Mouse (Mus musculus): ENCODE measurements around the gene Sphk2. TPM values are rescaled to one million over a fixed set of nuclear protein-coding genes. Genes with fewer than 3 reads are reported as not detected.

Gene Sphk2
- polyA plus RNA-seq, 1 experiment from 2014 or later: 24.4 TPM

DNA sequence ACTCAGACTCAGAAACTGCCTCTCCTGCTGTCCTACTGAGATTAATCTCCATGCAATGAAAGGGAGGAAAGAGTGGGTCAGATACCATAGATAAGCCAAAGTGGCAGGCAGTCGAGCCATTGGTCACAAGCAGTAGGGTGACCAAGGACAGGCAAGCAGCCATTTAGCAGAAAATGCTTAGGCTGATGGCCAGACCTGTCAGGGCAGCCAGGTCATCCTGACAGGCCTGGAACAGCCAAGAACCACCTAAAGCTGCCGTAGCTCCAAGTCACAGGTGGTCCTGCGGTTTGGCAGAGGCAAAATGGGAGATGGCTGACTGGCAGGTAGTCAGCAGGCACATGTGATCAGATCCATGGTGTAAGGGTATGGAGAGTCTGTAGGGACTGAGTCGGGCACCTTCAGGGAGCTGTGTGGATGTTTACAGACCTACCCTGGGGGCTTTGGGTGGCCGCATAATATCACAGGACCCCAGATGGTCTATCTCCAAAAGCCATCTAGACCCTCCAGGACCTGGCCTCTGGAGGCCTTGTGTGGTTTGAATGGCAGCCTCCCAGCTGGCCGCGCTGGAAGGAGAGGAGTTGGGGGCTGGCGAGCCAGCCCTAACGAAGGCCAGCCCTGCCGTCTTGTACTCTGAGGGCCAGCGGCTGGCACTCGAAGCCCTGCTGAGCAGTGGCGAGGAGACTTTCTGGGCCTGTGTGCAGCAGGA lies 4.0 kb upstream of the Sphk2 start:
- WGBS: 60% methylated on average over 13 of the region's 13 CpGs
- no peak overlapping the region for H3K9ac ChIP-seq (replicated peaks; ENCODE audit: low read depth, low read length)
- peaks cover 48% of the 10 kb centered on the region for H3K36me3 ChIP-seq (ENCODE audit: control insufficient read depth, insufficient read depth, low read length)
- H3K4me2 ChIP-seq (replicated peaks; ENCODE audit: low read depth, low read length): peak overlapping the region; percentile 14; the same call in 1 of the 2 replicates
- ATAC-seq (ENCODE audit: insufficient number of reproducible peaks, insufficient read depth, low FRiP score, low read depth): no peak
- H3K9me3 ChIP-seq (ENCODE audit: control insufficient read depth, low read depth, low read length): no peaks in the 10 kb centered on the region
- peaks cover 16% of the 10 kb centered on the region for H3K4me1 ChIP-seq (ENCODE audit: control insufficient read depth, insufficient read depth, low read length)
- H3K27ac ChIP-seq (ENCODE audit: low read length): no peak overlapping the region
- no peaks in the 10 kb centered on the region for H3K27me3 ChIP-seq (ENCODE audit: control insufficient read depth, insufficient read depth, low read length)
- peak overlapping the region; percentile 8; the same call in 1 of the 2 replicates for H3K4me3 ChIP-seq (ENCODE audit: low read depth, low read length)

DNA sequence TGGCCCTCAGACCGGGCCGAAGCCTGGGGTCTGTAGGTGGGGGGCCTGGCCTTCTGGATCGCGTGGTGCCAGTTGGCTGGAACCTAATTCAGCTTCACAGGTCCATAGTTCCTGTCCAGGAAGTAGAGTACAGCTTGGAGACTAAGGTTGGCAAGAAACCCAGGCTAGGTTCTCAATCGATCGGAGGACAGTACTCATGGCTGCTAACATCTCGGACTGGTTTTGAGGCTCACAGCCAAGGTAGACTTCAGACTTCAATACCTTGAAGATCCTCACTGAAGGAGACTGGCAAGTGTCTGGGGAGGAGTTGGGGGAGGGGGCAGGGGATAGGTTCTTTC lies 3.4 kb upstream of the Sphk2 start:
- H3K36me3 ChIP-seq (ENCODE audit: control insufficient read depth, insufficient read depth, low read length): peaks cover 44% of the 10 kb centered on the region
- H3K9me3 ChIP-seq (ENCODE audit: control insufficient read depth, low read depth, low read length): no peaks in the 10 kb centered on the region
- no peak for ATAC-seq (ENCODE audit: insufficient number of reproducible peaks, insufficient read depth, low FRiP score, low read depth)
- H3K27me3 ChIP-seq (ENCODE audit: control insufficient read depth, insufficient read depth, low read length): no peaks in the 10 kb centered on the region
- H3K27ac ChIP-seq (ENCODE audit: low read length): peak overlapping the region; percentile 63; the same call in 1 of the 2 replicates
- no peak overlapping the region for H3K9ac ChIP-seq (replicated peaks; ENCODE audit: low read depth, low read length)
- H3K4me2 ChIP-seq (replicated peaks; ENCODE audit: low read depth, low read length): peak overlapping the region; percentile 18; the same call in 1 of the 2 replicates
- H3K4me1 ChIP-seq (ENCODE audit: control insufficient read depth, insufficient read depth, low read length): peaks cover 22% of the 10 kb centered on the region
- WGBS: 74% methylated on average over 7 of the region's 7 CpGs
- H3K4me3 ChIP-seq (ENCODE audit: low read depth, low read length): peak overlapping the region; percentile 8; the same call in 1 of the 2 replicates

DNA sequence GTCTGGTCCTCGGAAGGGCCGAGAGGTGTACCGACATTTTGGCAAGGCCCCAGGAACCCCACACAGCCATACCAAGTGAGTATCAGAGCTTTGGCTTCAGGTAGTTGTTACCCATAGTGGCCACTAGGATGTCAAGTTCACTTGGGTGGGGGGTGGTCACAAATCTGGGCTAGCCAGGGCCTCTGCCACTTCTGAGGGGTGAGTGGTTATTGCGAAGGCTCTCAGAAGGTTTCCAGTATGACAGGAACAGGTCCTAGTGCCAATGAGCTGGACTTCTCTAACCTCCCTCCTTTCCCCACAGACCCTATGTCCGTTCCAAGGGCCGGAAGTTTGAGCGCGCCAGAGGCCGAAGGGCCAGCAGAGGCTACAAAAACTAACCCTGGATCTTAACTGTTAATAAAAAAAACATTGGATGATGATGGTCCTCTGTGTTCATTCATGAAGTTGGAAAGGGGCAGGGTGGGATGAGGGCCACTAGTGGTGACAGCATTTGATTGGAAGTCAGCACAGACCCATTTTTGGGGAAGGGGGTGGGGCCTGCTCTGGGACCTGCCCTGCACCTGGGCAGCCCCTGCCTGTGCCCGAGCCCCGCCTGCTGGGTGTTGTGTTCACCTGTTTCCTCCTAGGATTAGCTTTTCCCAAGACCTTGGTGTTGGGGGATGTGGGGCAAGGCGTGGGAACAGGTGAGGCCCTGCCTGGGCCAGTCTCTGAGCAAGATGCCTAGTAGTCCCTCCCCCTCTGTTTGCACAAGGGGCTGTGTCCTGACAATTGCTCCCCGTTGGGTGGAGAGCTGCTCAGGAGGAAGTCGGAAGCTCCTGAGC lies 2.8 kb upstream of the Sphk2 start, which contains the start of gene Fam83e:
Gene Fam83e, plus strand, starts transcription at position 800 of the 821 bp plus-strand sequence.
- no peaks in the 10 kb centered on the region for H3K9me3 ChIP-seq (ENCODE audit: control insufficient read depth, low read depth, low read length)
- ATAC-seq (ENCODE audit: insufficient number of reproducible peaks, insufficient read depth, low FRiP score, low read depth): peak; percentile 74
- H3K27ac ChIP-seq (ENCODE audit: low read length): peak within 1 kb of the TSS; percentile 63; the same call in 1 of the 2 replicates
- peak within 1 kb of the TSS; percentile 18 for H3K4me2 ChIP-seq (replicated peaks; ENCODE audit: low read depth, low read length)
- no peak within 1 kb of the TSS for H3K9ac ChIP-seq (replicated peaks; ENCODE audit: low read depth, low read length)
- no peaks in the 10 kb centered on the region for H3K27me3 ChIP-seq (ENCODE audit: control insufficient read depth, insufficient read depth, low read length)
- peak within 1 kb of the TSS; percentile 8; the same call in 1 of the 2 replicates for H3K4me3 ChIP-seq (ENCODE audit: low read depth, low read length)
- peaks cover 28% of the 10 kb centered on the region for H3K4me1 ChIP-seq (ENCODE audit: control insufficient read depth, insufficient read depth, low read length)
- WGBS: 76% methylated on average over 14 of the region's 14 CpGs
- H3K36me3 ChIP-seq (ENCODE audit: control insufficient read depth, insufficient read depth, low read length): peaks cover 39% of the 10 kb centered on the region

DNA sequence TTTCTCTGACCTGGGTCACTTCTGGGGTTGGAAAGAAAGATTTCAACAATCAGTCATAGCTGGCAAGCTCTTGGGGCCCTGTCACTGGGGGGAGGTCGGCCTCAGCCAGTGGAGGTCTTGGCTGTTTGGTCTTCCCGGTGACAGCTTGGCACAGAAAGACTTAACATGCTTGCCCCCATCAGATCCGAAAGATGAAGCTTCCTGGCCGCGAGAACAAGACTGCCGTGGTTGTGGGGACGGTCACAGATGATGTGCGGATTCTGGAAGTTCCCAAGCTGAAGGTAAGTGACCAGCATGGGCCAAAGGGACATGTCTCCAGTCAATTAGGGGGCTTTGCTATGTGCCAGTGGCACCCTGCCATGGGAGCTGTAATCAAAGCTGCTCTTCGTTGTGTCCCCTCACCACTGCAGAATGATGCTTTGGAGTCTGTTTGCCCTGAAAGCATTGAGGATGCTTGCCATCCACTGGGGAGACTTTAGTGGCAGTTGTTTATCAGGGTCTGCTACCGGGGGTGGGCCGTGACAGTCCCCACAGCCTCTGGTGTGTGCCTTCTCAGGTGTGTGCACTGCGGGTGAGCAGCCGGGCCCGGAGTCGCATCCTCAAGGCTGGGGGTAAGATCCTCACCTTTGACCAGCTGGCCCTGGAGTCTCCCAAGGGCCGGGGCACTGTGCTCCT lies 2.1 kb upstream of the Sphk2 start:
- peak overlapping the region; percentile 97; the same call in 1 of the 2 replicates for H3K4me3 ChIP-seq (ENCODE audit: low read depth, low read length)
- 86% methylated on average over 15 of the region's 16 CpGs for WGBS
- no peak overlapping the region for H3K9ac ChIP-seq (replicated peaks; ENCODE audit: low read depth, low read length)
- H3K4me2 ChIP-seq (replicated peaks; ENCODE audit: low read depth, low read length): 0 out of 2 replicates have a peak overlapping the region, but pooled peaks have one; percentile 18
- H3K27me3 ChIP-seq (ENCODE audit: control insufficient read depth, insufficient read depth, low read length): no peaks in the 10 kb centered on the region
- H3K9me3 ChIP-seq (ENCODE audit: control insufficient read depth, low read depth, low read length): no peaks in the 10 kb centered on the region
- peak overlapping the region; percentile 15; the same call in 1 of the 2 replicates for H3K27ac ChIP-seq (ENCODE audit: low read length)
- ATAC-seq (ENCODE audit: insufficient number of reproducible peaks, insufficient read depth, low FRiP score, low read depth): no peak
- H3K36me3 ChIP-seq (ENCODE audit: control insufficient read depth, insufficient read depth, low read length): peaks cover 37% of the 10 kb centered on the region
- peaks cover 31% of the 10 kb centered on the region for H3K4me1 ChIP-seq (ENCODE audit: control insufficient read depth, insufficient read depth, low read length)

DNA sequence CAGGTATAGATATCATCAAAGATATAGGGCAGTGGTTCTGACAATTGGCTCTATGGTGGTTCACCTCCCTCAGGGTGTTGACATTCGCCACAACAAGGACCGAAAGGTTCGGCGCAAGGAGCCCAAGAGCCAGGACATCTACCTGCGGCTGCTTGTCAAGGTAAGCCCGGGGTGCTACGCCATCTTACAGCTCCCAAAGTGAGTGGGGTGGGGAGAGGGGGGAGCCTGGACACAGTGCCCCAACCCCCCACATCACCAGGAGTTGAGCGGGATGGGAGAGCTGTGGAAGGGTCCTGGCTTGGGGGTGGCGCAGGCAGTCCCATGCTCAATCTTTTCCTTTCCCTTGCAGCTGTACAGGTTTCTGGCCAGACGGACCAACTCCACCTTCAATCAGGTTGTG lies 1.4 kb upstream of the Sphk2 start:
- WGBS: 74% methylated on average over 10 of the region's 10 CpGs
- H3K9ac ChIP-seq (replicated peaks; ENCODE audit: low read depth, low read length): peak overlapping the region; percentile 99; the same call in 1 of the 2 replicates
- no peaks in the 10 kb centered on the region for H3K27me3 ChIP-seq (ENCODE audit: control insufficient read depth, insufficient read depth, low read length)
- H3K4me3 ChIP-seq (ENCODE audit: low read depth, low read length): peak overlapping the region; percentile 97
- no peak overlapping the region for H3K27ac ChIP-seq (ENCODE audit: low read length)
- no peak for ATAC-seq (ENCODE audit: insufficient number of reproducible peaks, insufficient read depth, low FRiP score, low read depth)
- peaks cover 32% of the 10 kb centered on the region for H3K36me3 ChIP-seq (ENCODE audit: control insufficient read depth, insufficient read depth, low read length)
- peaks cover 36% of the 10 kb centered on the region for H3K4me1 ChIP-seq (ENCODE audit: control insufficient read depth, insufficient read depth, low read length)
- H3K4me2 ChIP-seq (replicated peaks; ENCODE audit: low read depth, low read length): peak overlapping the region; percentile 82
- H3K9me3 ChIP-seq (ENCODE audit: control insufficient read depth, low read depth, low read length): no peaks in the 10 kb centered on the region

DNA sequence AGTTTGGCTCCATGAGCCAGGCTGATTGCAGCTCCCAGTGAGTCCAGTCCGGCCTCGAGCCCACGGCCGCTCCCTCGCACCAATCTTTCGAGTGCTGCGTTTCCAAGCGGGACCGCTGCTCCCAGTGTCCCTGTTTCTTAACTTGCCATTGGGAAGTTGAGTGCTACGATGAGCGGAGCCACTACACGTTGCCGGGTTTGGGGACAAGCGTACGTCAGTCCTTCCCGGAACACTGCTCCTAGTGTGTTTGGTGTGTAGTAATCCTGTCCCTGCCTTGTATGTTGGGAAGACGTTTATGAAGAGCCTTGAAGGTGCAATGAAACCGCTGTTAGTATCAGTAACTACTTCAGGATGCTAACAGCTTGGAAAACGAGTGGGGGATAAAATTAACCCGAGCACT lies 529 bp upstream of the Sphk2 start:
- no peaks in the 10 kb centered on the region for H3K27me3 ChIP-seq (ENCODE audit: control insufficient read depth, insufficient read depth, low read length)
- H3K4me2 ChIP-seq (replicated peaks; ENCODE audit: low read depth, low read length): peak overlapping the region; percentile 82
- H3K36me3 ChIP-seq (ENCODE audit: control insufficient read depth, insufficient read depth, low read length): peaks cover 29% of the 10 kb centered on the region
- peak overlapping the region; percentile 97 for H3K4me3 ChIP-seq (ENCODE audit: low read depth, low read length)
- no peaks in the 10 kb centered on the region for H3K9me3 ChIP-seq (ENCODE audit: control insufficient read depth, low read depth, low read length)
- peak overlapping the region; percentile 83 for H3K27ac ChIP-seq (ENCODE audit: low read length)
- WGBS: under 1% methylated on average over 20 of the region's 20 CpGs
- peaks cover 44% of the 10 kb centered on the region for H3K4me1 ChIP-seq (ENCODE audit: control insufficient read depth, insufficient read depth, low read length)
- peak overlapping the region; percentile 99 for H3K9ac ChIP-seq (replicated peaks; ENCODE audit: low read depth, low read length)
- ATAC-seq (ENCODE audit: insufficient number of reproducible peaks, insufficient read depth, low FRiP score, low read depth): no peak

DNA sequence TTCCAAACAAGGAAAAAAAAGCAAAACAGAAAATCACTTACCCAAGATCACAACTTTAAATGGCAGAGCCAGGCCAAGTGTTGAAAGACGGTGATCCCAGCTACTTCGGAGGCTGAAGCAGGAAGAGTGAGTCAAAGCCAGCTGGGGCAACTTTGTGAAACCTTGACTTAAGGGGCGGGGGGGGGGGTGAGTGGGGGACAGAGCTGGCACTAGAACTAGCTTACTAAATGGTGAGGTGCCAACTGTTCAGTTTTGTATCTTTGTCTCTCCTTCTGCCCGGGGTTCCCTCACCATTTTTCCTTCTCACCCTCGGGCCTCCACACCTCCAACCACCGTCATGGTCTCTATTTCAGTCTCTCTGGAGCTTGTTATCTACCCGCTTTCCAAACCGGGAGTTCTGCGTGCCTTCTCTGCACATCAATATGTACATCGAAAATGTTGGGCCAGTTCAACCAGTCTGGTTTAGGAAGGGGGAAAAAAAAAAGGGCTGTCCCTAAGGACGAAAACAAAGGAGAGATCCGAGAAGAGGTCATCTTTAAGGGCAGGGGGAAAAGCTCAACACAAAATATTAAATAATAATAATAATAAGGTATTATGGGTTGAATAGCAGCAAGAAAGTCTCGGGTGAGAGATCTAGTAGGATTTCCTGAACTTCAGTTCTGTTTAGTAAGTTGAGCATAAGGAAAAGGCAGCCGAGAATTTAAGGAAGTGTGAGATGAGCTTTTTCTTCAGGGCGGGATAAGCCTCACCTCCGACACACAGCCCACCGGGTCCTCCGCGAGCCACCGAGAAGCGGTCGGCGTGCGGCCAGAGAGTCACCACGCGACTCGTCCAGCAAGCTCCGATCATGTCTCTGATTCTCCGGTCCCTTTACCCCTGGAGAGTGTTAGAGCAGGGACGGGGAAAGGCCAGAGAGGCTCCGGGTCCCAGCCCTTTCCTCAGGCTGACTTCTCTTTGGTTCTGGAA lies 567 bp downstream of the Sphk2 start:
- Histone ChIP-seq H3K4me1 (ENCODE audit: control insufficient read depth, insufficient read depth, low read length) (peaks cover 47% of the 10 kb centered on the region), H3K36me3 (ENCODE audit: control insufficient read depth, insufficient read depth, low read length) (peaks cover 36% of the 10 kb centered on the region)
- no peak for ATAC-seq (ENCODE audit: insufficient number of reproducible peaks, insufficient read depth, low FRiP score, low read depth)

More for the DNA sequence above, 567 bp downstream of the Sphk2 start:
- Histone ChIP-seq H3K9ac (replicated peaks; ENCODE audit: low read depth, low read length) (peak overlapping the region; percentile 52), H3K27me3 (ENCODE audit: control insufficient read depth, insufficient read depth, low read length) (no peaks in the 10 kb centered on the region), H3K4me2 (replicated peaks; ENCODE audit: low read depth, low read length) (peak overlapping the region; percentile 87), H3K9me3 (ENCODE audit: control insufficient read depth, low read depth, low read length) (no peaks in the 10 kb centered on the region), H3K4me3 (ENCODE audit: low read depth, low read length) (peak overlapping the region; percentile 97), H3K27ac (ENCODE audit: low read length) (peak overlapping the region; percentile 83)
- WGBS: 11% methylated on average over 31 of the region's 31 CpGs
